Mouse (Mus musculus): ENCODE measurements around the gene Mapk7. TPM values are rescaled to one million over a fixed set of nuclear protein-coding genes. Genes with fewer than 3 reads are reported as not detected.

Gene Mapk7
- total RNA-seq (2021): 10 to 100 TPM; 25.9 to 28.1 TPM
- long read RNA-seq, experiment 1, full-length matches to known transcripts: 11 of 42 reads
- long read RNA-seq, experiment 1, partial matches to known transcripts: 13 of 42 reads
- long read RNA-seq, experiment 1, other reads (novel, unspliced or antisense): 18 of 42 reads
- long read RNA-seq, experiment 2, transcript Mapk7-201 (7 exons, 3,019 nt): major isoform, 10 of 64 reads
- long read RNA-seq, experiment 2, partial matches to known transcripts: 29 of 64 reads
- long read RNA-seq, experiment 2, other reads (novel, unspliced or antisense): 23 of 64 reads

GRCm38 (mm10) chr11:61494129-61494997 lies at the start of gene Mapk7:
Gene Mapk7, minus strand, starts transcription at chr11:61494406.
- peak; percentile 94 to 98 for DNase-seq (ENCODE audit: low spot score in 2 of 2)

- DNase-seq (ENCODE audit: low spot score in 2 of 2): no peak
Measured at GRCm38 (mm10) chr11:61541106-61541505, 46.9 kb upstream of the Mapk7 start.

- no peak for DNase-seq (ENCODE audit: low spot score in 2 of 2)
Measured at GRCm38 (mm10) chr11:61540642-61541041, 46.4 kb upstream of the Mapk7 start.

DNA sequence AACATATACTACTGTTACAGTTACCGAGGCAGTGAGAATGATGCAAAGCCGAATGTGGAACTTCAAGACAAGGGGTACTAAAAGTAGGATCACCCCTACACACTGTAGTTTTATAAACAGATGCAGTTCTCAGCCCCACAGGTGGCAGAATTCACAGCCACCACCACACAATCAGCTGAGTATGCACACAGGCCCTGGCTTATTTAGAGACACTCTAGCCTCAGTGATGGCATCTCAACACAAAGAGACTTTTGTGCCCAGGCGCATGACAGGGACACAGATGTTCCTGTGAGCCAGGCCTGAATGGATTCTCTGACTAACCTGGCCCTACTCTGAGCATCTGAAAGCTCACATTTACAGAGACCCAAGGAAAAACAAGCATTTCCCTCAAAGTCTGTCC lies 43.2 kb upstream of the Mapk7 start:
- no peak for DNase-seq (ENCODE audit: low spot score in 2 of 2)

DNA sequence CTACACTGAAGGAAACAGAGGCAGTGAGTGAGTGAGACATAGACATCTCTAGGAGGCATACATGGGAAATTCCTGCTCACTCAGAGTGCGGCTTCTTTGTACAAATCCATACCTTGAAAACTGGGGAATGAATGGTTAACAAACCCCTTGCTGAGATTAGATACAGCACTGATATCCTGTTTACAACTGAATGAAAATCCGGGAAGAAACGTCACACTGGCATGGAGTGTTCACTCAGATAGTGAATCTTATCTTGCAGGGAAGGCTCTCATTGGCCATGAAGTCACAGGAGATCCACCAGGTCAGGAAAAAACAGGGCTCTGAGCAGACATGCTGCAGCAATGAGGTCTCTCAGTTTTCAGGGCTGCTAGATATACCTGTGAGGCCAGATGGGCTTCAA lies 42.7 kb upstream of the Mapk7 start:
- DNase-seq (ENCODE audit: low spot score in 2 of 2): no peak

- DNase-seq (ENCODE audit: low spot score in 2 of 2): no peak
Measured at GRCm38 (mm10) chr11:61535530-61535929, 41.3 kb upstream of the Mapk7 start.

GRCm38 (mm10) chr11:61533571-61533970 lies 39.4 kb upstream of the Mapk7 start:
- no peak for DNase-seq (ENCODE audit: low spot score in 2 of 2)

- DNase-seq (ENCODE audit: low spot score in 2 of 2): no peak
Measured at GRCm38 (mm10) chr11:61532820-61533219, 38.6 kb upstream of the Mapk7 start.

DNA sequence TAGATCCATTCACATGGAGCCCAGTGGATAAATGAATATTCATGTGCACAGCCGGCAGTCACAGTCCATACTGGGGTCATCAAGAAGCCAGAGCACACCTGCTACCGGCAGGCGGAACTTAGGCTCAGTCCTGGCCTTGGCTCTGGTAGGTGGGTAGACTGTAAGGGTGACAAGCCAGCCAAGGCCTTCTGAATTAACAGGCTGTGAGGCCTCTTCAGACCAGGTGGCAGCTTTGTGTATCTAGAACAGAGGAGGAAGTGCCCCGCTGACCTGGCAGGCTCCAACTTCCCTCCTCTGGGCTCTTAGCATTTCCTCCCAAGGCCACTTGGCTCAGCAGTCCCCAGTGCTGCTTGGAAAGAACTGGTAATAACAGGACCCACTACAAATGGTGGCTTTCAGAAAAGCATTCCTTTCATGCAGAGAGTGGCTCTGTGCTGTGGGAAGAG lies 35.1 kb upstream of the Mapk7 start:
- DNase-seq (ENCODE audit: low spot score in 2 of 2): no peak

DNA sequence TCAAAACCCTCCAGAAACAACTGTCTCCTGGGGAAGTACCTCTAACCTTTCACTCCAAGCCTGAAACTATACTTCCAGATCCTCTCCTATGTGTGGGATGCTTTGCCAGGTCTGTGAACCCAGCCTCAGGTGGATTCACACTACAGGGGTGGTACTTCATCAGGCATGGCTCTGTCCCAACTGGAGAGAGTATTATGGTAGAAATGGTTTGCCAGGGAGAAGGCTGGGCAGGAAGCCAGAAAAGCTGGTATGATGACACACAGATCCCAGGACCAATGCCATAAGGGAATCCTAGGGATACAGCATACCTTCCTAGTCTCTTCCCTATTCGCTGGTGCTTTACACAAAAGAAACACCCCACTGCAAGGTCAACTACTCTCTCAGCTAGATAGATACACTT lies 32.7 kb upstream of the Mapk7 start:
- DNase-seq (ENCODE audit: low spot score in 2 of 2): no peak

- DNase-seq (ENCODE audit: low spot score in 2 of 2): no peak
Measured at GRCm38 (mm10) chr11:61519484-61520107, 25.4 kb upstream of the Mapk7 start.

GRCm38 (mm10) chr11:61518871-61519270 lies 24.7 kb upstream of the Mapk7 start:
- DNase-seq (ENCODE audit: low spot score in 2 of 2): no peak

GRCm38 (mm10) chr11:61517971-61518370 lies 23.8 kb upstream of the Mapk7 start:
- DNase-seq (ENCODE audit: low spot score in 2 of 2): no peak

GRCm38 (mm10) chr11:61514953-61515352 lies 20.7 kb upstream of the Mapk7 start:
- DNase-seq (ENCODE audit: low spot score in 2 of 2): no peak

DNA sequence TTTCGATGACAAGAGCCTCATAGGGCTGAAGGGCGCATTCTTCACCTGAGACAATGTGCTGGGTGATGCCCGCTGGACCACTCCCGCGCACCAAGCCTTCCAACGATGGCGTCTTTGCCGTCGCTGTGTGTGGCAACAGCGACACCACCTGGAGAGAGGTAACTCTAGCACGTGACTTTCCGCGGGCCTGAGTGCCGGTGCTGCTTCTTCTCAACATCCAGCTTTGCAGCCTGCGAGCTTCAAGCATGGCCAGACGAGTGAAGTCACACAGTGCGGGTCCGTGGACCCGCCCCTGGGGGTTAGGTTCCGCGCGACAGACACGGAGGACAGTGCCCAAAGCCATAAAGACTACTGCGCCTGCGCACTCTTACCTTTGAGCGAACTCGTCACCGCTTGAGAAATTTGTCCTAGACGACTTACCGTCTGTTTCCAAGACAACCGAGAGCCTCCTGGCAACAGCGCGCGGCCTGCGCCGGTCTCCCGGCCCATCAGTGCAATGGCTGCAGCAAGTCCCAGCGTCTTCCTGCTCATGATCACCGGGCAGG lies 10.6 kb upstream of the Mapk7 start, which contains the start of gene B9d1:
B9d1 (plus strand) TSS at position 432 of the 545 bp plus-strand sequence.
- peak; percentile 85 to 94 for DNase-seq (ENCODE audit: low spot score in 2 of 2)

GRCm38 (mm10) chr11:61503933-61504332 lies 9.7 kb upstream of the Mapk7 start:
- DNase-seq (ENCODE audit: low spot score in 2 of 2): no peak

DNA sequence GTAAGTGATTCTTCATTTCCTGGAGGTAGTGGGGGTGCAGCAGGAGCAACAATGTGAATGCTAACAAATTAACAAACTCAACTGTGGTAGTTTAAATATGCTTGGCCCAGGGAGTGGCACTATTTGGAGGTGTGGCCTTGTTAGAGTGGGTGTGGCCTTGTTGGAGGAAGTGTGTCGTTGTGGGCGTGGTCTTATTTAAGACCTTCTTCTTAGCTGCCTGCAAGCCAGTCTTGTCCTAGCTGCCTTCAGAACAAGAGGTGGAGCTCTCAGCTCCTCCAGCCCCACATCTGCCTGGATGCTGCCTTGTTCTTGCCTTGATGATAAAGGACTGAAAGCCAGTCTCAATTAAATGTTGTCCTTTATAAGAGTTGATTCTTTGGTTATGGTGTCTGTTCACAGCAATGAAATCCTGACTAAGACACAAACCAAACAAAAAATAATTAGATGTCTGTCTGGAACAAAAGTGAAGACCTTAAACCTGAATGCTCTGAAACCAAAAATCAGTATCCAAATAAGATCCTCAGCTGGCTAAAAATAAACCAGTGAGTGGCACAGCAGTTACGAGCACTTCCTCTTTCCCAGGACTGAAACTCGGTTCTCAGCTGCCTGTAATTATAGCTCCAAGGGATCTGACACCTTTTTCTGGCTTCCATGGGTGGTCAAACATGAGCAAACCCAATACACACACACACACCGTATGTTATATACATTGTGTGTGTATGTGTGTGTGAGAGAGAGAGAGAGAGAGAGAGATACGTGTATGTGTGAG lies 4.7 kb upstream of the Mapk7 start:
- no peak for DNase-seq (ENCODE audit: low spot score in 2 of 2)

GRCm38 (mm10) chr11:61497490-61497889 lies 3.3 kb upstream of the Mapk7 start:
- no peak for DNase-seq (ENCODE audit: low spot score in 2 of 2)

GRCm38 (mm10) chr11:61495528-61495927 lies 1.3 kb upstream of the Mapk7 start:
- no peak for DNase-seq (ENCODE audit: low spot score in 2 of 2)

DNA sequence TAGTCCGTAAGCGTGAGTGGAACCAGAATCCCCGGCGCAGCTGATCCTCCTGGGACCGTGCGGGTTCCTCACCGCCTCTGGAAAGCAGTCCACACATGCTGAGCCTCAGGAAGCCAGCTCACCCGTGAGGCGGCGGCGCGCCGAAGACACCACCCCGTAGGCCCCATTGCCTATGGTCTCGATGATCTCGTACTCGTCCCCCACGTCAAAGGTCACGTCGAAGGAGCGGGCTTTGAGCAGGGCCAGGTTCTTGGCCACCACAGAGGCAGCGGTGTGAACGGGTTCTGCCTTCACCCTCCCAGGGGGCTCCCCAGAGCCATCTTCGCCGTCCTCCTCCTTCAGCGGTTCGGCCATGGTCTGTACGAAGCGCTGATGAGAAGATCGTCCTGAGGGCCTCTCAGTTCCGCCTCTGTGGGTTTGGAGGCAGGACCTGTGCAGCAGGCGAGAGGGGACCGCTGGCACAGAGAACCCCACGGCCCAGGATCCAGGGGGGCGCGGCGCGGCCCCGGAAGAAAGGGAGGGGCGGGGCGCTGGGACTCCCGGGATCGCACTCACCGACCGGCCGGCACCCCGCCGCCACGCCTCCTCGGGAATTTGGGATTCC lies 579 bp downstream of the Mapk7 start:
- no peak for DNase-seq (ENCODE audit: low spot score in 2 of 2)

Measured in adrenal gland, postnatal 4 days (tissue).